Comparison of ENCODE assay signal across 14 mouse cellular contexts in genomic region chr10:111248177-111248576, GRCm38 (mm10). TPM values are rescaled to one million over a fixed set of nuclear protein-coding genes. Genes with fewer than 3 reads are reported as not detected.
DNase-seq lines count a peak whose midpoint lies in the region; ATAC-seq lines count a peak whose summit lies in the region.
"Had no signal": no experiment of that assay in that cellular context is flagged by ENCODE, and none has a peak within 500 bp of the region (broad histone marks: within the 10 kb centered on the region; RNA-seq: fewer than 3 reads in every experiment).

No protein-coding gene starts in this region.

- H3K4me2 ChIP-seq in neural tube, embryonic 11.5 days (ENCODE audit: low read depth), result 0 out of 2 replicates have a peak overlapping the region, but pooled peaks have one; percentile 4
- peak overlapping the region; percentile 41 for H3K4me2 ChIP-seq in forebrain, embryonic 14.5 days (ENCODE audit: low read length)
- H3K4me2 ChIP-seq in midbrain, embryonic 11.5 days, result peak overlapping the region; percentile 16; the same call in 1 of the 2 replicates
- no peak overlapping the region for H3K4me2 ChIP-seq in heart, embryonic 11.5 days

- no peaks in the 10 kb centered on the region for H3K36me3 ChIP-seq in neural tube, embryonic 11.5 days (ENCODE audit: control insufficient read depth, insufficient read depth, low read length)
- no peaks in the 10 kb centered on the region for H3K36me3 ChIP-seq in forebrain, embryonic 14.5 days (ENCODE audit: control insufficient read depth, insufficient read depth, low read length)
- no peaks in the 10 kb centered on the region for H3K36me3 ChIP-seq in midbrain, embryonic 11.5 days (ENCODE audit: control insufficient read depth, insufficient read depth, low read length)
- no peaks in the 10 kb centered on the region for H3K36me3 ChIP-seq in heart, embryonic 11.5 days (ENCODE audit: control insufficient read depth, insufficient read depth, low read length)

- 29% methylated on average over 6 of the region's 6 CpGs for WGBS in neural tube, embryonic 11.5 days
- 7% methylated on average over 6 of the region's 6 CpGs for WGBS in forebrain, embryonic 14.5 days
- WGBS in midbrain, embryonic 11.5 days, result 39% methylated on average over 6 of the region's 6 CpGs
- WGBS in heart, embryonic 11.5 days (ENCODE audit: insufficient replicate concordance), result 64% methylated on average over 6 of the region's 6 CpGs

- H3K4me1 ChIP-seq in neural tube, embryonic 11.5 days (ENCODE audit: control insufficient read depth, insufficient read depth, low read length), result no peaks in the 10 kb centered on the region
- 0 out of 2 replicates have a peak, but pooled peaks cover 5% of the 10 kb centered on the region for H3K4me1 ChIP-seq in forebrain, embryonic 14.5 days (ENCODE audit: control insufficient read depth, insufficient read depth, low read length)
- no peaks in the 10 kb centered on the region for H3K4me1 ChIP-seq in midbrain, embryonic 11.5 days (ENCODE audit: control insufficient read depth, insufficient read depth, low read length)
- H3K4me1 ChIP-seq in heart, embryonic 11.5 days (ENCODE audit: control insufficient read depth, insufficient read depth, low read length), result peaks cover 8% of the 10 kb centered on the region

- no peak for DNase-seq in neural tube, embryonic 11.5 days (ENCODE audit: low spot score)
- DNase-seq in neural tube, embryonic 10.5 days (ENCODE audit: extremely low spot score, low spot score), result no peak
- peak; percentile 69 for DNase-seq in forebrain, embryonic 14.5 days (ENCODE audit: low spot score)
- DNase-seq in midbrain, embryonic 11.5 days (ENCODE audit: low spot score, missing footprints), result peak; percentile 85
- no peak for DNase-seq in spleen, adult 18-20 months
- no peak for DNase-seq in thymus, postnatal 25 days
- DNase-seq: adrenal gland, postnatal 25 days; cerebellum, adult 2 months; heart, adult 2 months; lung, adult 18-20 months; right cerebral cortex, postnatal 25 days; thymus, adult 18-20 months had no signal

- no peak overlapping the region for H3K4me3 ChIP-seq in neural tube, embryonic 11.5 days (ENCODE audit: low read depth, low read length)
- peak overlapping the region; percentile 24 for H3K4me3 ChIP-seq in forebrain, embryonic 14.5 days (ENCODE audit: low read depth, low read length)
- H3K4me3 ChIP-seq in midbrain, embryonic 11.5 days (ENCODE audit: low read depth, low read length), result no peak overlapping the region
- H3K4me3 ChIP-seq in heart, embryonic 11.5 days (ENCODE audit: low read depth, low read length), result no peak overlapping the region
- H3K4me3 ChIP-seq: heart, adult 2 months had no signal

- H3K27ac ChIP-seq in neural tube, embryonic 11.5 days (ENCODE audit: low read depth, low read length), result no peak overlapping the region
- peak overlapping the region; percentile 79 for H3K27ac ChIP-seq in forebrain, embryonic 14.5 days (ENCODE audit: low read depth, low read length)
- H3K27ac ChIP-seq in midbrain, embryonic 11.5 days (ENCODE audit: low read depth, low read length), result no peak overlapping the region; the same call in 1 of the 2 replicates
- no peak overlapping the region for H3K27ac ChIP-seq in heart, embryonic 11.5 days (ENCODE audit: low read depth, low read length)
- H3K27ac ChIP-seq: heart, adult 2 months had no signal

- H3K27me3 ChIP-seq in neural tube, embryonic 11.5 days (ENCODE audit: control insufficient read depth, insufficient read depth, low read length), result no peaks in the 10 kb centered on the region
- no peaks in the 10 kb centered on the region for H3K27me3 ChIP-seq in forebrain, embryonic 14.5 days (replicated peaks; ENCODE audit: control insufficient read depth, insufficient read depth, low read length)
- no peaks in the 10 kb centered on the region for H3K27me3 ChIP-seq in midbrain, embryonic 11.5 days (ENCODE audit: control insufficient read depth, insufficient read depth, low read length)
- H3K27me3 ChIP-seq in heart, embryonic 11.5 days (ENCODE audit: control insufficient read depth, insufficient read depth, low read length), result no peaks in the 10 kb centered on the region

- no peak overlapping the region for H3K9ac ChIP-seq in neural tube, embryonic 11.5 days (ENCODE audit: low read length)
- H3K9ac ChIP-seq in forebrain, embryonic 14.5 days (ENCODE audit: low read length), result peak overlapping the region; percentile 52
- H3K9ac ChIP-seq in midbrain, embryonic 11.5 days (ENCODE audit: low read length), result peak overlapping the region; percentile 28
- no peak overlapping the region for H3K9ac ChIP-seq in heart, embryonic 11.5 days (ENCODE audit: low read depth, low read length)

- ATAC-seq in neural tube, embryonic 11.5 days (ENCODE audit: insufficient read depth, low FRiP score, low TSS enrichment), result no peak
- peak; percentile 65 for ATAC-seq in forebrain, embryonic 14.5 days
- ATAC-seq in midbrain, embryonic 11.5 days (ENCODE audit: low FRiP score), result no peak
- ATAC-seq in heart, embryonic 11.5 days (replicated peaks; ENCODE audit: insufficient number of reproducible peaks, low FRiP score, low TSS enrichment), result no peak
- ATAC-seq: intestine, embryonic 16.5 days had no signal

- no peaks in the 10 kb centered on the region for H3K9me3 ChIP-seq in neural tube, embryonic 11.5 days (ENCODE audit: control insufficient read depth, low read length)
- no peaks in the 10 kb centered on the region for H3K9me3 ChIP-seq in forebrain, embryonic 14.5 days (replicated peaks; ENCODE audit: control insufficient read depth, low read length)
- H3K9me3 ChIP-seq in midbrain, embryonic 11.5 days (ENCODE audit: control insufficient read depth, low read length), result no peaks in the 10 kb centered on the region
- H3K9me3 ChIP-seq in heart, embryonic 11.5 days (replicated peaks; ENCODE audit: control insufficient read depth, low read length), result no peaks in the 10 kb centered on the region

RNA-seq across cellular contexts. Expression of gene Bbs10, which starts 50.3 kb away (rescaled TPM):
- polyA plus RNA-seq in neural tube, embryonic 11.5 days (2014; fragmentation: Nextera tagmentation; extraction: Ambion mirVana), result 7.6 and 8.0 TPM in 2 replicates
- 6.2 and 7.1 TPM in 2 replicates for polyA plus RNA-seq in forebrain, embryonic 14.5 days (2014; fragmentation: Nextera tagmentation; extraction: Ambion mirVana)
- polyA plus RNA-seq in midbrain, embryonic 11.5 days (2014; fragmentation: Nextera tagmentation; extraction: Ambion mirVana), result 7.7 and 9.0 TPM in 2 replicates
- 4.1 and 6.3 TPM in 2 replicates for polyA plus RNA-seq in heart, embryonic 11.5 days (2014; fragmentation: Nextera tagmentation; extraction: Ambion mirVana)

Comparison
In these comparisons a context has a peak if more than half of its experiments do, and no peak if none do; other contexts are left out.
1. DNase-seq: peak in forebrain, embryonic 14.5 days (single experiment) and midbrain, embryonic 11.5 days (single experiment); none in neural tube, embryonic 11.5 days (single experiment), neural tube, embryonic 10.5 days (single experiment), spleen, adult 18-20 months (0 of 2) and thymus, postnatal 25 days (single experiment).
2. H3K9ac ChIP-seq: peak in forebrain, embryonic 14.5 days (single experiment) and midbrain, embryonic 11.5 days (single experiment); none in neural tube, embryonic 11.5 days (single experiment) and heart, embryonic 11.5 days (single experiment).